Mouse (Mus musculus): ENCODE results near the gene Slc7a1. TPM values are rescaled to one million over a fixed set of nuclear protein-coding genes. Genes with fewer than 3 reads are reported as not detected.

The Slc7a1 gene
- polyA plus RNA-seq, 2 experiments, result 8.1 to 22.5 TPM

DNA sequence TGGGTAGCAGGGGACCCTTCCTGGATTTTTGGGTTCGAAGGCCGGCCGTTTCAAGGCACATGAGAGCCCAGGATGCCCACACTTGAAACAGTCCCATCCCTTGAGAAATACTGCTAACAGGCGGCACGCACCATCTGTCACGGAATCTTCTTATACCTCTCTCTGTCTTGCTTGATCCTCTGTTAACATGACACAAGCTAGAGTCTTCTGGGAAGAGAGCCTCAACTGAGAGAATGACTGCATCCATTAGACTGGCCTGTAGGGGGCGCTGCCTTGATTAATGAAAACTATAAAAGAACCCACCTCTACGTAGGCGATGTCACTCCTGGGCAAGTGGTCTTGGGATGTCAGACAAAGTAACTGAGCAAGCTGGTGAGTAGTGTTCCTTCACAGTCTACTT, 13.2 kb downstream of the Slc7a1 start:
- no peak for ATAC-seq (ENCODE audit: low FRiP score, low read depth)
- Histone ChIP-seq H3K4me3 (replicated peaks; ENCODE audit: low read length) (no peak overlapping the region), H3K27me3 (ENCODE audit: control insufficient read depth, insufficient read depth, low read length) (no peaks in the 10 kb centered on the region), H3K9me3 (ENCODE audit: control insufficient read depth, low read length) (no peaks in the 10 kb centered on the region), H3K4me2 (replicated peaks; ENCODE audit: low read depth, low read length, severe bottlenecking) (no peak overlapping the region), H3K4me1 (ENCODE audit: control insufficient read depth, insufficient read depth, low read length) (peaks cover 15% of the 10 kb centered on the region), H3K36me3 (ENCODE audit: control insufficient read depth, insufficient read depth, low read length) (no peaks in the 10 kb centered on the region), H3K27ac (replicated peaks; ENCODE audit: low read depth, low read length) (no peak overlapping the region), H3K9ac (ENCODE audit: low read depth, low read length, severe bottlenecking) (no peak overlapping the region)
- DNase-seq (ENCODE audit: low spot score), result no peak
- no peak for TF ChIP-seq POLR2A (IDR thresholded peaks at IDR 0.05; ENCODE audit: borderline replicate concordance, extremely low read depth, insufficient read depth, insufficient read length)
- WGBS, result 88% methylated on average over 9 of the region's 9 CpGs

DNA sequence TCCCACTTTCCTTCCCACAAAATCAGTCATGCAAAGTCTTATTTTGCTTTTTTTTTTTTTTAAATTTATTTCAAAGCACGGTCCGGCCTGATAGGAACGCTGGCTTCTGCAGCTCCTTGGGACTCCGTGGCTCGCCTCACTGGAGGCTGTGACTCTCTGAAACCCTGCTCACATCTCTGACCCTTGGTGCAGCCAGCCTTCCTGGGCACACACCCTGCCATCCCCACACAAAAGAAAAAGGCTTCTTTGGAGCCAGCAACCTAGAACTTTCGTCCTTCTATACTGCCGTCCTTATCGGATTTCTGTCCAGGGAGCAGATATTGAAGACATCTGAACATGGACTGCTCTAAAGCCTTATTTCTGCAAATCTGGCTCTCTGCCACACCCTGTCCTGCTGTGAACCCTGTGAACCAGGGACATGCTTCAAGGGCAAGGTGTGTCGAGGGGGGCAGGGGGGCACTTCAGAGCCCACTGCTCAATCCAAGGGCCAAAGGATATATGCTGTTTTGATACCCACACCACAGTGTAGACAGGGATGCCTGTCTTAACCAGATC, 15.1 kb downstream of the Slc7a1 start:
- H3K36me3 ChIP-seq (ENCODE audit: control insufficient read depth, insufficient read depth, low read length), result no peaks in the 10 kb centered on the region
- no peak overlapping the region; the same call in 1 of the 2 replicates for H3K27ac ChIP-seq (replicated peaks; ENCODE audit: low read depth, low read length)
- ATAC-seq (ENCODE audit: low FRiP score, low read depth) (no peak), DNase-seq (ENCODE audit: low spot score) (no peak)
- no peak overlapping the region for H3K4me2 ChIP-seq (replicated peaks; ENCODE audit: low read depth, low read length, severe bottlenecking)
- no peak overlapping the region for H3K9ac ChIP-seq (ENCODE audit: low read depth, low read length, severe bottlenecking)
- TF ChIP-seq POLR2A (IDR thresholded peaks at IDR 0.05; ENCODE audit: borderline replicate concordance, extremely low read depth, insufficient read depth, insufficient read length), result no peak
- peaks cover 15% of the 10 kb centered on the region for H3K4me1 ChIP-seq (ENCODE audit: control insufficient read depth, insufficient read depth, low read length)
- no peak overlapping the region for H3K4me3 ChIP-seq (replicated peaks; ENCODE audit: low read length)
- no peaks in the 10 kb centered on the region for H3K27me3 ChIP-seq (ENCODE audit: control insufficient read depth, insufficient read depth, low read length)
- no peaks in the 10 kb centered on the region for H3K9me3 ChIP-seq (ENCODE audit: control insufficient read depth, low read length)
- 76% methylated on average over 9 of the region's 9 CpGs for WGBS

- Histone ChIP-seq H3K27me3 (ENCODE audit: control insufficient read depth, insufficient read depth, low read length) (no peaks in the 10 kb centered on the region), H3K4me1 (ENCODE audit: control insufficient read depth, insufficient read depth, low read length) (peaks cover 15% of the 10 kb centered on the region), H3K4me2 (replicated peaks; ENCODE audit: low read depth, low read length, severe bottlenecking) (no peak overlapping the region), H3K27ac (replicated peaks; ENCODE audit: low read depth, low read length) (no peak overlapping the region), H3K4me3 (replicated peaks; ENCODE audit: low read length) (no peak overlapping the region), H3K9me3 (ENCODE audit: control insufficient read depth, low read length) (no peaks in the 10 kb centered on the region), H3K9ac (ENCODE audit: low read depth, low read length, severe bottlenecking) (no peak overlapping the region), H3K36me3 (ENCODE audit: control insufficient read depth, insufficient read depth, low read length) (no peaks in the 10 kb centered on the region)
- DNase-seq (ENCODE audit: low spot score) (no peak), ATAC-seq (ENCODE audit: low FRiP score, low read depth) (no peak)
- 71% methylated on average over 14 of the region's 14 CpGs for WGBS
- TF ChIP-seq POLR2A (IDR thresholded peaks at IDR 0.05; ENCODE audit: borderline replicate concordance, extremely low read depth, insufficient read depth, insufficient read length), result no peak
These were observed 15.7 kb downstream of the Slc7a1 start for GRCm38 (mm10) chr5:148383841-148384500.

DNA sequence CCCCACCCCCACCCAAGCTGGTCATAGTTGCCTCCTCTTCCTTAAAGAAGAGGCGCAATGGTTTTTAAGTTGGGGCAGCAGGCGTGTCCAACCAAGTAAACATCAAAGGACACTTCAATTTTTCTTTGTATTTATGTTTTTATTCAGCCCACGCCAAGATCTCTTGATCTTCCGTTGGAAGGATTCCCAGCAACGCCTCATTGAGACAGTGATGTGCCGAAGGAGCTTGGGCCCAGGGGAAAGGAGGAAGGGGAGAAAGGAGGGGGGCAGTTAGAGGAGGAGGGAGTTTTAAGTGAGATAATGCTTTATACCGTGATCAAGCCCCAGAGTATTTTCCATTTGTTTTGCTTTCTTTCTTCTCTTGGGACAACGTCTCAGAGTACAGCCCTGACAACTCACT, 18.6 kb downstream of the Slc7a1 start:
- Histone ChIP-seq H3K9me3 (ENCODE audit: control insufficient read depth, low read length) (no peaks in the 10 kb centered on the region), H3K4me2 (replicated peaks; ENCODE audit: low read depth, low read length, severe bottlenecking) (no peak overlapping the region), H3K27me3 (ENCODE audit: control insufficient read depth, insufficient read depth, low read length) (no peaks in the 10 kb centered on the region), H3K27ac (replicated peaks; ENCODE audit: low read depth, low read length) (no peak overlapping the region), H3K36me3 (ENCODE audit: control insufficient read depth, insufficient read depth, low read length) (no peaks in the 10 kb centered on the region), H3K4me1 (ENCODE audit: control insufficient read depth, insufficient read depth, low read length) (peaks cover 15% of the 10 kb centered on the region), H3K4me3 (replicated peaks; ENCODE audit: low read length) (no peak overlapping the region), H3K9ac (ENCODE audit: low read depth, low read length, severe bottlenecking) (no peak overlapping the region)
- no peak for DNase-seq (ENCODE audit: low spot score)
- WGBS, result 72% methylated on average over 8 of the region's 8 CpGs
- no peak for TF ChIP-seq POLR2A (IDR thresholded peaks at IDR 0.05; ENCODE audit: borderline replicate concordance, extremely low read depth, insufficient read depth, insufficient read length)
- ATAC-seq (ENCODE audit: low FRiP score, low read depth), result no peak

GRCm38 (mm10) chr5:148380246-148380504, 19.5 kb downstream of the Slc7a1 start:
- Histone ChIP-seq H3K27ac (replicated peaks; ENCODE audit: low read depth, low read length) (no peak overlapping the region), H3K4me2 (replicated peaks; ENCODE audit: low read depth, low read length, severe bottlenecking) (no peak overlapping the region), H3K9me3 (ENCODE audit: control insufficient read depth, low read length) (no peaks in the 10 kb centered on the region), H3K4me3 (replicated peaks; ENCODE audit: low read length) (no peak overlapping the region), H3K36me3 (ENCODE audit: control insufficient read depth, insufficient read depth, low read length) (no peaks in the 10 kb centered on the region), H3K27me3 (ENCODE audit: control insufficient read depth, insufficient read depth, low read length) (no peaks in the 10 kb centered on the region), H3K9ac (ENCODE audit: low read depth, low read length, severe bottlenecking) (no peak overlapping the region), H3K4me1 (ENCODE audit: control insufficient read depth, insufficient read depth, low read length) (peaks cover 12% of the 10 kb centered on the region)
- no peak for DNase-seq (ENCODE audit: low spot score)
- no peak for ATAC-seq (ENCODE audit: low FRiP score, low read depth)
- TF ChIP-seq POLR2A (IDR thresholded peaks at IDR 0.05; ENCODE audit: borderline replicate concordance, extremely low read depth, insufficient read depth, insufficient read length), result no peak
- WGBS, result 95% methylated on average over 6 of the region's 6 CpGs

All from limb, embryonic 14.5 days (tissue).